Mouse (Mus musculus): ENCODE data around the gene Atp13a2.

The Atp13a2 gene

GRCm38 (mm10) chr4:141033606-141034549 lies 47.2 kb downstream of the Atp13a2 start:
- DNase-seq (ENCODE audit: low read depth, low spot score): peak; percentile 67

- no peak for DNase-seq (ENCODE audit: low read depth, low spot score)
Observed at GRCm38 (mm10) chr4:141041117-141041516, 54.4 kb downstream of the Atp13a2 start.

DNA sequence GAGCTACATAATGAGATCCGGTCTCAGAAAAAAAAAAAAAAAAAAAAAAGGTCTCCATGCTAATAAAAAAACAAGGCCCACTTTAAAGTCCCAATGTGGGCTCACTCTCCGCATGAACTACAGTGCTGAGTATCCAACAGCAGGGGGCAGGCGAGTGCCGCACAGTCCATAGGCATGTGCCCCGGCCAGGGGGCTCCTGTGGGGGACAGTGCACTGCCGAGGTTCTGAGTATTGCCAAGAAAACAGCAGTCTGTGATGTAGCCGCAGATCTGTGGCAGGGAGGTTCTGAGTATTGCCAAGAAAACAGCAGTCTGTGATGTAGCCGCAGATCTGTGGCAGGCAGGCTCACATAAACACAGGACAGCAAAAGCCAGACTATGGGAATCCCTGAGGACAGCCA lies 58.1 kb downstream of the Atp13a2 start:
- DNase-seq (ENCODE audit: low read depth, low spot score): no peak

DNA sequence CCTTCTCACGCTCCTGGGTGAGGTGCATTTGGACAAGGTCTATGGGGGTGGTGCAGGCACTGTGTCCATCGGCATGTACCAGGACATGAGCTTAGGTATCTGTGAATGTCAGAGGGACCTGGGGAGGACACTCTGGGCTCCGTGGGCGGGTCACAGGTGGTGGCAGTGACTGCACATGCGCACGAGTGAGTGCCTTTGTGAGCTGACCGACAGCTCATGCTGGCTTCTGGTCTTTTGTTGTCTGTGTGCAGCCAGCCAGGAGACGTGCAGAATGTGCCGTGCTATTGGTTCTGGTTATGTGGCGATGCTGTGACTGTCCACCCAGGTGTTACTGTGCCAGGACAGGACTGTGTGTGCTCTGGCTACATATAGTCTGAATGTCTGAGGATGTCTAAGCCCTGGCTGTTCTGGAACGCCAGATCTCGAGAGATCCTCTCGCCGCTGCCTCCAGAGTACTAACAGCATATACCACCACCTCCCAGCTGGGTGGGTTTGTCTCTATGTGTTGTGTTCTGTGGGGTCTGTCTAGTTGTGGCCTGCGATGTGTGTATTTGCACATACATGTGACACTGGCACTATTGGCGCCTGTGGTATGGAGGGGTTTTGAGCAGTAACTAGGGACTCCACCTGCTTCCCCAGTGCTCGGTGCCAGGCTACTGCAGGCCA lies 62.3 kb downstream of the Atp13a2 start:
- no peak for DNase-seq (ENCODE audit: low read depth, low spot score)

GRCm38 (mm10) chr4:141049476-141049835 lies 62.8 kb downstream of the Atp13a2 start:
- no peak for DNase-seq (ENCODE audit: low read depth, low spot score)

GRCm38 (mm10) chr4:141052442-141052841 lies 65.8 kb downstream of the Atp13a2 start:
- DNase-seq (ENCODE audit: low read depth, low spot score): no peak

GRCm38 (mm10) chr4:141053138-141053537 lies 66.5 kb downstream of the Atp13a2 start:
- DNase-seq (ENCODE audit: low read depth, low spot score): no peak

GRCm38 (mm10) chr4:141053568-141054161 lies 67.0 kb downstream of the Atp13a2 start:
- no peak for DNase-seq (ENCODE audit: low read depth, low spot score)
